Mouse (Mus musculus) kidney, postnatal 0 days (tissue): ENCODE measurements at regions not wholly inside any gene's neighbourhood (a gene's known extent, or its start where the extent isn't known, plus 50 kb on each side); places are given as distances from the start of the nearest gene placed in this dataset.

ENCODE experiments used
- ATAC-seq: fragments of 200-750 bp; cut with Nextera tagmentation; replicated peaks from 2 replicates; pipeline ENCODE4 v1.8.0; 2017; ENCODE audit warnings: low read depth, moderate number of reproducible peaks, moderate TSS enrichment, moderate library complexity; ENCODE audit not compliant: low FRiP score
- DNase-seq: peaks from one replicate; pipeline ENCODE4 v3.0.0-alpha.2; 2016; ENCODE audit warnings: low spot score
- H3K27ac ChIP-seq: fragments of 300-500 bp; sonication (generic); 2 replicates; pipeline ENCODE4 v1.5.1; 2014; ENCODE audit warnings: mild to moderate bottlenecking
- H3K27me3 ChIP-seq: fragments of 300-500 bp; sonication (generic); 2 replicates; pipeline ENCODE4 v1.6.1; 2014; ENCODE audit warnings: low read length, mixed read lengths; ENCODE audit not compliant: insufficient read depth
- H3K36me3 ChIP-seq: fragments of 300-500 bp; sonication (generic); 2 replicates; pipeline ENCODE4 v1.6.1; 2014; ENCODE audit warnings: low read length, mixed read lengths; ENCODE audit not compliant: insufficient read depth
- H3K4me1 ChIP-seq: fragments of 300-500 bp; sonication (generic); replicated peaks from 2 replicates; pipeline ENCODE4 v1.6.1; 2014; ENCODE audit warnings: antibody characterized with exemption, low read length, mixed read lengths; ENCODE audit not compliant: insufficient read depth
- H3K4me2 ChIP-seq: fragments of 300-500 bp; sonication (generic); 2 replicates; pipeline ENCODE4 v1.6.1; 2014; ENCODE audit warnings: mild to moderate bottlenecking, low read length, moderate library complexity, mixed read lengths
- H3K4me3 ChIP-seq: fragments of 300-500 bp; sonication (generic); replicated peaks from 2 replicates; pipeline ENCODE4 v1.5.1; 2014; ENCODE audit warnings: low read depth, low read length
- H3K9ac ChIP-seq: fragments of 300-500 bp; sonication (generic); 2 replicates; pipeline ENCODE4 v1.6.1; 2014; ENCODE audit warnings: low read depth, low read length
- H3K9me3 ChIP-seq: fragments of 300-500 bp; sonication (generic); replicated peaks from 2 replicates; pipeline ENCODE4 v1.6.1; 2016; ENCODE audit warnings: low read length, inconsistent platforms, mixed read lengths
- CTCF ChIP-seq: IDR thresholded peaks from 2 replicates; pipeline ENCODE4 v1.5.1; 2016; ENCODE audit warnings: antibody characterized with exemption, low read depth, mild to moderate bottlenecking, moderate library complexity
- WGBS: fragments of 180-500 bp; shearing (Covaris S2); extraction: QIAGEN DNeasy Blood & Tissue Kit; methylation state at CpG from one replicate; pipeline ENCODE4 v1.1.7; 2014; 5-methylcytosine and 5-hydroxymethylcytosine counted together

DNA sequence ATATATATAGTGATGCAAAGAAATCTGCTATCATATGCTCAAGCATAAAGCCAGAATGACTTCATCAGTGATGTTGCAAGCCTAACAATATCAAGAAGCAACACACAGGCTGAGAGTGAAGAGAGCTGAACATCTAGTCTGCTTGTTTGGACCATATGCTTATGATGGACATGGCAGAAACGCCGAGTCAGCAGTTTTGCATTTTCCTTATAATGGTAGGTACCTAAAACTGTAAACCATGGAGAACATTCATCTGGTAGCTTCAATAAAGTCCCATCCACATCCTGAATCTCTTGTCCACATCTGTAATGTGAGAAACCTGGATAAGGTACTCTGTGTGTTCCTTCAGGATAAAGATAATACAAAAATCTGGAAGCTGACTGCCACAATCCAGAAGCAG, 57.3 kb upstream of the Dgkg start:
- DNase-seq (no peak), ATAC-seq (no peak)
- H3K27me3 ChIP-seq, result no peaks in the 10 kb centered on the region
- no peak overlapping the region for H3K9ac ChIP-seq
- H3K27ac ChIP-seq, result no peak overlapping the region
- no peak overlapping the region for H3K4me3 ChIP-seq
- no peak for TF ChIP-seq CTCF
- no peaks in the 10 kb centered on the region for H3K9me3 ChIP-seq
- 88% methylated on average over 2 of the region's 2 CpGs for WGBS
- H3K36me3 ChIP-seq, result no peaks in the 10 kb centered on the region
- H3K4me1 ChIP-seq, result no peaks in the 10 kb centered on the region
- no peak overlapping the region for H3K4me2 ChIP-seq

DNA sequence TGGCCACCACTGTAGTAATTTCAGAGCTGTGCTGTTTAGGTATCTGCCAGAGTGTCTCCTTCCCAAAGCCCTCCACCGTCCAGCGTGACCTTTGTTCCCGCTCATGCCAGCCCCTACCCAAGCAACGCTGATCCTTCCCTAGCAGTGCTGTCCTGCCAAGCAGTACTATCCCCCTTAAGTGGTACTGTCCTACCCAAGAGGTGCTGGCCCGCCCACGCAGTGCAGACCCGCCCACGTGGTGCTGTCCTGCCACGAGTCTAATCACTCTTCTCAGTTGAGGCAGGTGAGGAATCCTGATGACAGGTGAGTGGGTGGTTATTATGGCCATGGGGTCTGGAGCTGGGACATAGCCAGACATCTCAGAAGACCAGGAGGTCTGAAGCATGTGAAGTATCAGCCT, 51.7 kb upstream of the Dgkg start:
- TF ChIP-seq CTCF, result no peak
- H3K27me3 ChIP-seq, result no peaks in the 10 kb centered on the region
- no peak for DNase-seq
- no peak overlapping the region for H3K27ac ChIP-seq
- H3K9ac ChIP-seq, result no peak overlapping the region
- H3K4me3 ChIP-seq, result no peak overlapping the region
- H3K9me3 ChIP-seq, result no peaks in the 10 kb centered on the region
- 58% methylated on average over 9 of the region's 9 CpGs for WGBS
- no peak overlapping the region for H3K4me2 ChIP-seq
- ATAC-seq, result 0 out of 2 replicates have a peak, but pooled peaks have one; percentile 29
- H3K36me3 ChIP-seq, result no peaks in the 10 kb centered on the region
- H3K4me1 ChIP-seq, result no peaks in the 10 kb centered on the region
